Mouse (Mus musculus): Measurements from ENCODE around the gene Ehbp1. TPM values are rescaled to one million over a fixed set of nuclear protein-coding genes. Genes with fewer than 3 reads are reported as not detected.

Gene Ehbp1
- polyA plus RNA-seq, 1 experiment from 2014 or later = 8.6 TPM

GRCm38 (mm10) chr11:22225619-22226018 lies 116.5 kb downstream of the Ehbp1 start:
- Histone ChIP-seq H3K27ac (no peak overlapping the region), H3K36me3 (no peaks in the 10 kb centered on the region), H3K4me2 (no peak overlapping the region), H3K9me3 (replicated peaks) (no peaks in the 10 kb centered on the region), H3K4me3 (replicated peaks) (no peak overlapping the region), H3K9ac (no peak overlapping the region), H3K27me3 (no peaks in the 10 kb centered on the region), H3K4me1 (no peaks in the 10 kb centered on the region)
- no peak for ATAC-seq (replicated peaks; ENCODE audit: low FRiP score)
- WGBS = 47% methylated on average over 2 of the region's 2 CpGs

- no peaks in the 10 kb centered on the region for H3K36me3 ChIP-seq
- no peak overlapping the region for H3K9ac ChIP-seq
- H3K4me1 ChIP-seq = no peaks in the 10 kb centered on the region
- no peak overlapping the region for H3K4me2 ChIP-seq
- no peak overlapping the region for H3K27ac ChIP-seq
- 84% methylated on average over 2 of the region's 2 CpGs for WGBS
- H3K9me3 ChIP-seq (replicated peaks) = no peaks in the 10 kb centered on the region
- no peak overlapping the region for H3K4me3 ChIP-seq (replicated peaks)
- no peaks in the 10 kb centered on the region for H3K27me3 ChIP-seq
- no peak for ATAC-seq (replicated peaks; ENCODE audit: low FRiP score)
Measured at GRCm38 (mm10) chr11:22218222-22218621, 123.9 kb downstream of the Ehbp1 start.

GRCm38 (mm10) chr11:22216941-22217340 lies 125.2 kb downstream of the Ehbp1 start:
- H3K4me1 ChIP-seq = no peaks in the 10 kb centered on the region
- H3K36me3 ChIP-seq = no peaks in the 10 kb centered on the region
- no peak overlapping the region for H3K27ac ChIP-seq
- H3K4me2 ChIP-seq = no peak overlapping the region
- ATAC-seq (replicated peaks; ENCODE audit: low FRiP score) = no peak
- 79% methylated on average over 7 of the region's 7 CpGs for WGBS
- no peaks in the 10 kb centered on the region for H3K27me3 ChIP-seq
- no peak overlapping the region for H3K4me3 ChIP-seq (replicated peaks)
- H3K9ac ChIP-seq = no peak overlapping the region
- H3K9me3 ChIP-seq (replicated peaks) = no peaks in the 10 kb centered on the region

- no peak overlapping the region for H3K4me2 ChIP-seq
- 42% methylated on average over 1 of the region's 1 CpGs for WGBS
- H3K9me3 ChIP-seq (replicated peaks) = no peaks in the 10 kb centered on the region
- H3K27ac ChIP-seq = no peak overlapping the region
- H3K9ac ChIP-seq = no peak overlapping the region
- H3K27me3 ChIP-seq = no peaks in the 10 kb centered on the region
- ATAC-seq (replicated peaks; ENCODE audit: low FRiP score) = no peak
- no peak overlapping the region for H3K4me3 ChIP-seq (replicated peaks)
- H3K36me3 ChIP-seq = no peaks in the 10 kb centered on the region
- H3K4me1 ChIP-seq = no peaks in the 10 kb centered on the region
Measured at GRCm38 (mm10) chr11:22206611-22207010, 135.5 kb downstream of the Ehbp1 start.

- Histone ChIP-seq H3K4me3 (replicated peaks) (no peak overlapping the region), H3K27ac (no peak overlapping the region), H3K4me2 (no peak overlapping the region), H3K9ac (no peak overlapping the region), H3K9me3 (replicated peaks) (no peaks in the 10 kb centered on the region), H3K27me3 (no peaks in the 10 kb centered on the region), H3K4me1 (no peaks in the 10 kb centered on the region), H3K36me3 (no peaks in the 10 kb centered on the region)
- no peak for ATAC-seq (replicated peaks; ENCODE audit: low FRiP score)
- WGBS = 65% methylated on average over 2 of the region's 2 CpGs
Measured at GRCm38 (mm10) chr11:22206191-22206590, 135.9 kb downstream of the Ehbp1 start.

GRCm38 (mm10) chr11:22203413-22203812 lies 138.7 kb downstream of the Ehbp1 start:
- H3K4me1 ChIP-seq = peaks cover 4% of the 10 kb centered on the region; the same call in 1 of the 2 replicates
- no peaks in the 10 kb centered on the region for H3K36me3 ChIP-seq
- no peak overlapping the region for H3K27ac ChIP-seq
- WGBS = 91% methylated on average over 5 of the region's 5 CpGs
- no peaks in the 10 kb centered on the region for H3K27me3 ChIP-seq
- no peaks in the 10 kb centered on the region for H3K9me3 ChIP-seq (replicated peaks)
- no peak for ATAC-seq (replicated peaks; ENCODE audit: low FRiP score)
- H3K4me2 ChIP-seq = no peak overlapping the region
- no peak overlapping the region for H3K9ac ChIP-seq
- H3K4me3 ChIP-seq (replicated peaks) = no peak overlapping the region

GRCm38 (mm10) chr11:22201125-22201524 lies 141.0 kb downstream of the Ehbp1 start:
- Histone ChIP-seq H3K9me3 (replicated peaks) (no peaks in the 10 kb centered on the region), H3K4me3 (replicated peaks) (no peak overlapping the region), H3K9ac (no peak overlapping the region), H3K4me1 (peaks cover 16% of the 10 kb centered on the region; the same call in 1 of the 2 replicates), H3K36me3 (no peaks in the 10 kb centered on the region), H3K27ac (no peak overlapping the region), H3K27me3 (no peaks in the 10 kb centered on the region), H3K4me2 (no peak overlapping the region)
- WGBS = 90% methylated on average over 8 of the region's 8 CpGs
- ATAC-seq (replicated peaks; ENCODE audit: low FRiP score) = no peak

- Histone ChIP-seq H3K4me3 (replicated peaks) (no peak overlapping the region), H3K27me3 (no peaks in the 10 kb centered on the region), H3K9ac (no peak overlapping the region), H3K9me3 (replicated peaks) (no peaks in the 10 kb centered on the region), H3K27ac (no peak overlapping the region), H3K4me2 (no peak overlapping the region), H3K4me1 (peaks cover 16% of the 10 kb centered on the region; the same call in 1 of the 2 replicates), H3K36me3 (no peaks in the 10 kb centered on the region)
- no peak for ATAC-seq (replicated peaks; ENCODE audit: low FRiP score)
- 49% methylated on average over 3 of the region's 3 CpGs for WGBS
Measured at GRCm38 (mm10) chr11:22199881-22200280, 142.2 kb downstream of the Ehbp1 start.

GRCm38 (mm10) chr11:22198406-22198805 lies 143.7 kb downstream of the Ehbp1 start:
- no peaks in the 10 kb centered on the region for H3K9me3 ChIP-seq (replicated peaks)
- ATAC-seq (replicated peaks; ENCODE audit: low FRiP score) = no peak
- no peak overlapping the region for H3K4me3 ChIP-seq (replicated peaks)
- peaks cover 16% of the 10 kb centered on the region; the same call in 1 of the 2 replicates for H3K4me1 ChIP-seq
- WGBS = 54% methylated on average over 6 of the region's 6 CpGs
- no peaks in the 10 kb centered on the region for H3K36me3 ChIP-seq
- no peak overlapping the region for H3K4me2 ChIP-seq
- H3K27me3 ChIP-seq = no peaks in the 10 kb centered on the region
- H3K9ac ChIP-seq = no peak overlapping the region
- no peak overlapping the region for H3K27ac ChIP-seq

- no peaks in the 10 kb centered on the region for H3K9me3 ChIP-seq (replicated peaks)
- WGBS = 46% methylated on average over 6 of the region's 6 CpGs
- H3K27me3 ChIP-seq = no peaks in the 10 kb centered on the region
- ATAC-seq (replicated peaks; ENCODE audit: low FRiP score) = no peak
- no peak overlapping the region for H3K4me2 ChIP-seq
- H3K36me3 ChIP-seq = no peaks in the 10 kb centered on the region
- H3K4me3 ChIP-seq (replicated peaks) = no peak overlapping the region
- no peak overlapping the region for H3K9ac ChIP-seq
- H3K27ac ChIP-seq = no peak overlapping the region
- H3K4me1 ChIP-seq = peaks cover 16% of the 10 kb centered on the region; the same call in 1 of the 2 replicates
Measured at GRCm38 (mm10) chr11:22197935-22198334, 144.2 kb downstream of the Ehbp1 start.

- H3K9ac ChIP-seq = no peak overlapping the region
- WGBS = 35% methylated on average over 4 of the region's 4 CpGs
- peaks cover 16% of the 10 kb centered on the region; the same call in 1 of the 2 replicates for H3K4me1 ChIP-seq
- H3K36me3 ChIP-seq = no peaks in the 10 kb centered on the region
- H3K27me3 ChIP-seq = no peaks in the 10 kb centered on the region
- no peaks in the 10 kb centered on the region for H3K9me3 ChIP-seq (replicated peaks)
- peak; percentile 58; the same call in 1 of the 2 replicates for ATAC-seq (replicated peaks; ENCODE audit: low FRiP score)
- no peak overlapping the region for H3K4me3 ChIP-seq (replicated peaks)
- no peak overlapping the region for H3K27ac ChIP-seq
- no peak overlapping the region for H3K4me2 ChIP-seq
Measured at GRCm38 (mm10) chr11:22196776-22197175, 145.3 kb downstream of the Ehbp1 start.

GRCm38 (mm10) chr11:22194607-22195006 lies 147.5 kb downstream of the Ehbp1 start:
- no peak overlapping the region for H3K9ac ChIP-seq
- H3K4me3 ChIP-seq (replicated peaks) = no peak overlapping the region
- 75% methylated on average over 3 of the region's 3 CpGs for WGBS
- H3K4me2 ChIP-seq = no peak overlapping the region
- no peak for ATAC-seq (replicated peaks; ENCODE audit: low FRiP score)
- no peaks in the 10 kb centered on the region for H3K36me3 ChIP-seq
- H3K27ac ChIP-seq = no peak overlapping the region
- H3K4me1 ChIP-seq = peaks cover 16% of the 10 kb centered on the region; the same call in 1 of the 2 replicates
- no peaks in the 10 kb centered on the region for H3K9me3 ChIP-seq (replicated peaks)
- H3K27me3 ChIP-seq = no peaks in the 10 kb centered on the region

GRCm38 (mm10) chr11:22190576-22190975 lies 151.5 kb downstream of the Ehbp1 start:
- H3K36me3 ChIP-seq = no peaks in the 10 kb centered on the region
- H3K4me2 ChIP-seq = no peak overlapping the region
- no peak overlapping the region for H3K9ac ChIP-seq
- ATAC-seq (replicated peaks; ENCODE audit: low FRiP score) = no peak
- WGBS = 76% methylated on average over 3 of the region's 3 CpGs
- no peak overlapping the region for H3K27ac ChIP-seq
- no peaks in the 10 kb centered on the region for H3K9me3 ChIP-seq (replicated peaks)
- no peaks in the 10 kb centered on the region for H3K4me1 ChIP-seq
- no peak overlapping the region for H3K4me3 ChIP-seq (replicated peaks)
- H3K27me3 ChIP-seq = no peaks in the 10 kb centered on the region
